Mouse (Mus musculus) right cerebral cortex, postnatal 14 days (tissue): ENCODE measurements at regions not wholly inside any gene's neighbourhood (a gene's known extent, or its start where the extent isn't known, plus 50 kb on each side); places are given as distances from the start of the nearest gene placed in this dataset.

Source experiments
- DNase-seq: peaks from one replicate; pipeline ENCODE4 v3.0.0; 2022

GRCm38 (mm10) chr15:62099683-62100082 is 1176.9 kb upstream of the A1bg start:
- DNase-seq, result no peak

DNA sequence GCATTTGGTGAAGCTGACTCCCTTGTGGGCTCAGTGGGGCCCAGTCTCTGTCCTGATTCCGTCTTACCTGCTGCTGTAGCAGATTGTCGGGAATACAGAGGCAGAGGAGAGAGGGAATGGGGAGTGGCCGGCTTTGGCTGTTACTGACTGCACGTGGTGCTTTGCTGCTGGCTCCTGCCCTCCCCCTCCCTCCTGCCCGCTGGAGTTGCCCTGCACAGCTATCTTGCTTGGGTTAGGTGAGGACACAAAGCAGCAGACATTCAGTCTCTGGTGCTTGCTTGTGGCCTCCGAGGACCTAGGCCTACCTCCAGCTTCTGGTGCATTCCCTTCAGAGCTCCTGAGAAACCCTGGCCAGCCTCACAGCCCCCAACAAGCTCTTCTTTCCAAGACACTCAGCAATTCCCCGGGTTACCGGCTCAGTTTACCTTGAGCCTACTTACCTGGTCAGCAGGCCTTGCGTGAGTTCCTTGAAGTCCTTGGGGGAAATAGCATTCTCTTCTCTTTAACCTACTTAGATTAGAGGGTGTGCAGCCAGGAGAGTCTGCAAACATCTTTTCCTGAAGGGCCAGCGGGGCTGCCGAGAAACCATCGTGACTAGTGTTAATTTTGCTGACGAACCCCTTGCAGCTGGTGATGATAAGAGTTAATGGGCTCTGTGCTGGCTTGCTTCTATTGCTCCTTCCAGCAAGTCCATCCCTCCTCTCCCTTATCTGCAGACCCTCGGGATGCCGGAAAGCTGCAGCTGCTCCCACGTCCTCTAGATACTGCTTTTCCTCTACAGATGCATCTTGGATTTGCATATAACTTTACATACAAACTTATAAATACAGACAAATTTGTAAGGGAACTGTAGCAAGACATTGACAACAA is 1176.2 kb upstream of the A1bg start:
- DNase-seq, result peak; percentile 12

DNA sequence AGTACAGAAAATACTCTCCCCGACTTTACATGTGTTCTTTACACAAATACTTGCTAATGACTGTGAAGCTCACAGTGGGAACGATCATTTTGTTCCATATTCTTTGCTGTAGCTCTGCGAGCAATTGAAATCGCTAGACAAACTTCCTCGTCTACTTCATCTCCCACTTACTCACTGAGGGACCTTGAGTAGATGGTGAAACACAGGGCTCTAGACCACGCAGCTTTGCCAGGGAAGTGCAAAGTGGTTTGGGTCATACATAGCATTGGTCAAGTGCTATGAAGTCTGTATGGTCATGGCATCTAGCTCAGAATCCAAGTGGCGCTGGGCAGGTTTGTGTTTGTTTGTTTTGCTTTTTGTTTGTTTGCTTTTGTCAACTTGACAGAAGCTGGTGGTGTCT is 1174.0 kb upstream of the A1bg start:
- DNase-seq, result no peak

- DNase-seq, result no peak
These were observed 1172.4 kb upstream of the A1bg start for GRCm38 (mm10) chr15:62095198-62095597.

DNA sequence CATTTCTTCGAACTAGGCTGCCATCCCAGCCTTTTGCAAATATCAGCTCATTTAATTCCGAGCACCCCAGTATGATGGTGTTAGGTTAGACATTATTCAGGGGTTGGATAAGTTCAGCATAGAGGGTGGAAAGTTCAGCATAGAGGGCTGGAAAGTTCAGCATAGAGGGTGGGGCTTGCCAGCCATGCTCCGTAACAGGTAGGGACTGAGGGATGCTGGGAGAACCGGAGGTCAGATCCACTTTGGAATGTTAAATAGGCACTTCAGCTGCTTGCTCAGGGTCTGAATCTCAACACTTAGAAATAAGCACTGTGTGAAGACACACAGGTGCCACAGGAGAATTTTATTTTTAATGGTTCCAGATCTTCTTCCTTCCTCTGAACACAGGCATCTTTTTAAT is 1170.9 kb upstream of the A1bg start:
- no peak for DNase-seq

DNA sequence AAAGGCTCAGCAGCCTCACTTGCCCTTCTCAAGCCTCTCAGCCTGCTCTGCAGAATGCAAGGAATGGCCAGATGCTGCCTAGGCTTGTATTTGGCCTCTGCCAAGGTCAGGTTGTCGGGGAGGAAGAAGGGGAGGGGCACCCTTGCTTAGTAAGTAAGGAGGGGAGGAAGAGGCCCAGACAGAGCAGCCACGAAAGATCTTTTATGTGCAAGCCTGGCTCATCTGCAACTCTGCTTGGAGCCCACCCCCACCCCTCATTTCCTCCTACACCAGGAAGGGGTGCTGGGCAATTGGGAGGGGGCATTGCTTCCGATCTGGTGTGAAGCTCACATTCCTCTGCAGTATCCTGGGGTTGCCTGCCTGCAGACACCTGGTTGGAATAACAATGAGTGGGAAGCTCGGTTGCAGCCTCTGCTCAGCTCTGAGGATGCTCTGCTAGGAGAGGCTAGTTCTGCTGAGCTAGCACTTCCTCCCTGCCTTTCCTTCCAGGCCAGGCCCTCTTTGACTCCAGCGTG is 1169.9 kb upstream of the A1bg start:
- DNase-seq, result no peak

DNA sequence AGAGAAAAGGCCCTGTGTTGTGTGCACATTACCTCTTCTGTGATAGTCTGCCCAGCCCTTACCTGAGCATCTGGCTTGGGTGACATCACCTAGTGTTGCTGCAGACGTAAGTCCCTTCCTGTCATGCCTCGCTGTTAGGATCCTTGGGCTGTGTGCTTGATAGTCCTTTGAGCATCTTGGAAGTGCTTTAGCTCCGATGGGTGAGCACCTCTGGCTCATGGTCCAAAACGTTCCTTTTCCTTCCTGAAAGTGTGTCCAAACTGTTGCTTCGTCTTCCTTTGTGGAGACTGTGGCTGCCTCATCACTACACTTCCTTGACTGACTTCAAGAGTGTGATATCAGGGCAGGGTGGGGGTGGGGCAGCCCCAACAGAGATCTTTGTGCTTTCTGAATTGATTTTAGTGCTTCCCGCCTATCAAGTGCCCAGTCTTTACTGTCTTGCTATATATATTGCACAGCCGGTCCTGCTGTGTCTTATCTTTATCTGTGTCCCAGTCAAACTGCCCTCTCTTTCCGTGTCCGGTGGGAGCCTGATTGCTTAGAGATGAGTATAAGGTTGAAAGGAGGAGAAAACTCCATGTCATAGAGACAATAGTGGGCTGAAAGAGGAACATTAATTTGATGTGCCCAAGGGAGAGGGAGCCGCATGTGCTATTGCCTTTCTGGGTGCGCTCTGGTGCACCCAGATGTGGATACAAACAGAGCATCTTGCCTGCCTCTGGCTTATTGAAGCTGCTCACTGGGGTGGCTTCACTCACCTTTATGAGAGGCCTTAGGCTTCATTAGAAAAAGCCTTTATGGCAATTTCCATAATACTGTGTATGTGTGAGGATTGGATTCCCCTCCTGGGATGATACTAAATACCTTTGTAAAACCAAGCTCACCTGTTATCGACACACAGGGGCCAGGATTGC is 1169.2 kb upstream of the A1bg start:
- DNase-seq, result no peak

GRCm38 (mm10) chr15:62091144-62091543 is 1168.3 kb upstream of the A1bg start:
- no peak for DNase-seq

DNA sequence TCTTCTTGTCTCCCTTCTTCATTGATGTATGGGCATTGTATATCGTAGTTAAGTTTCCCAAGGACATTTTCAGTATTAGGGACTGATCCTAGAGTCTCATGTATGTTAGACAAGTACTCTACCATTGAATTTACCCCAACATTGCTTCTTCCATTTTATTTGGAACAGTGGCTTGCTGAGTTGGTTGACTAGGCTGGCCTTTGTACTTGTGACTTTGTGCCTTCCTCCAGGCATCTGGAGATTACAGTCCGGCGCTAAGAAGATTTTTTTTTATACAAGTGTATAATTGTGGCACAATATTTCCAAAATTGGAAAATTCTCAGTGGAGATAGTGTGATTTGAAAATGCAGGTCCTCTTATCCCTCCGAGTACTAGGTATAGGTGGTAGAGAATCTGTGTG is 1165.5 kb upstream of the A1bg start:
- no peak for DNase-seq

- DNase-seq, result no peak
These were observed 1164.9 kb upstream of the A1bg start for GRCm38 (mm10) chr15:62087755-62088154.

- no peak for DNase-seq
These were observed 1163.2 kb upstream of the A1bg start for GRCm38 (mm10) chr15:62086037-62086436.

DNA sequence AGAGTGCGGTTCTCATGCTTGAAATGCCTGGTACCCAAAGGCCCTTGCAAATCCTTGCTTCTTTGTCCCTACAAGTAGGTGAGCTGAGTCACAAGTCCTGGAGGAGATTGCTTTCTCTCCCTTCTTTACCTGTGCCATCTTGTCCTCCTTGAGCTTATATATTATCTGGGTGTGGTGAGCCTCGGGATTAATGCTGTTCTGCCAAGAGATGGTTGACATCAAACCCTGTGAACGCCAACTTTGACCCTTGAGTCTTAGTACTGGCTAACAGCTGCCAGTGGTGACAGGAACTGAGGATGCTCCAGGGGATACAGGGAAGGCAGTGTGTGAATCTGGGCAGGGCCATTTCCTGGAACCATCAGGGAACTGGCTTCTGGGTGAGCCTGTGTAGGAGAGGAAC is 1160.5 kb upstream of the A1bg start:
- no peak for DNase-seq

DNA sequence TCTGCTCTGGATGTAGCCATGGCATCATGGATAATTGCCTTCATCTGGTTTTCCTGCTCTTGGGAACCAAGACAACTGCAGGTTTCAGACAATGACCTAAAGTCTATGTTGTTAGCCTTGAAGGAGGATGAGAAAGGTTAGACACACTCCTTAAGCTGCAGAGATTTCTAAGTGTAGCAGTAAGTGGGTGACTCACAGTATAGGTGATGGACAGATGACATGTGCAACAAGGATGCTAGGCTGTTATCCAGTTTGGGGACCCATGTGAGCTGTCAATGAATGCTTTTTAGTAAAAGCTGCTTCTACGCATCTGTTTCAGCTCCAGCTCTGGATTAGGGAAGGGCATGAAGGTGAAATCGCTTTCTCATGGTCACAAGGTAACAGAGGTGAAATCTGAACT is 1159.7 kb upstream of the A1bg start:
- DNase-seq, result no peak

GRCm38 (mm10) chr15:62079155-62080109 is 1156.6 kb upstream of the A1bg start:
- peak; percentile 28 for DNase-seq

- no peak for DNase-seq
These were observed 1153.9 kb upstream of the A1bg start for GRCm38 (mm10) chr15:62076552-62077234.

DNA sequence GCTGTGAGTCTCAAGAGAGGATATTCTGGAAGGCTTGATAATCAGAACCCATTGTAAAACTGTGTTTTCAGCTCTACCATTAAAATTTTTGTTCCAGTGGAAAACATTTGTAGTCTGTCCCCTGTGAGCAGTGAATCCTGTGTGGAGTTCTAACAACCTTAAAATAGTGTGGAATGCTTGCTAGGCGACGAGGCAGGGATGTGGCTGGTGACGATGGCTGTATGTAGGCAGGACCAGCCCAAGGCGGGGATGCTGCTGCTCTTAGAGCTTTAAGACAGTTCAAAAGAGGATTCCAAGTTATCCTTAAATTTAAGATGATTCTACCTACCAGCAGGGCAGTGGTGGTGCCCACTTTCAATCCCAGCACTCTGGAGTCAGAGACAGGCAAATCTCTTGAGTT is 1151.9 kb upstream of the A1bg start:
- DNase-seq, result no peak

GRCm38 (mm10) chr15:62073595-62073994 is 1150.8 kb upstream of the A1bg start:
- no peak for DNase-seq

- DNase-seq, result no peak
These were observed 1148.5 kb upstream of the A1bg start for GRCm38 (mm10) chr15:62071311-62071710.

DNA sequence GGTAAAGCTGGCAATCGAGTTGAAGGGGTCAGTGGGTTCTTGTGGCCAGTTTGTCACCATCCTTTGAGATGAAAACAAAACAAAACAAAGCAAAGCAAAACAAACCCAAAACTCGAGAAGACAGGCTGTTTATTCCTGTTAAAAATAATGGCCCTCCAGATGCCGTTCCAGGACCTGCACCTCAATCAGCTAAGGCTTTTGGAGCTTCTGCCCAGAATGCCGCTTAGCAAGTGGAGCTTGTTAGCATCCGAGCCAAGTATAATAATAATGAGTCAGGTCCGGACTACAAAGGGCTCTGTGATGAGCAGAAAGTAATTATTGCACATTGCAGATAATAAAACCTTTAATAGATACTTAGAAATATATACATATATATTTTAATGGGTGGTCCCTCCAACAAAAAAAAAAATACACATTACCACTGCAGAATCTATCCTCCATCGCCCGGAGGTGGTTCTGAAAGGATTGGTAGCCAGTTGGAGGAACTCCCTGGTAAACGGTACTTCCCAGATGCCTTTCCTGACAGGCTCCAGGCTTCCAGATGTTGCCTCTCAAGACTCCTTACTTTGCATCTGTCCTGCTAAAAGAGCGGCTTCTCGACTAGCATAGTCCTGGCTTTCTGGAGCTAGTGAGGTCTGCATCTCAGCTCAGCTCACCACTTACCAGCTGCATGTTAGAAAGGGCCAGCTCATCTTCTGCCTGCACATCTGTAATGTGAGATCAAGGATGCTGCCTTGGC is 1145.8 kb upstream of the A1bg start:
- no peak for DNase-seq

DNA sequence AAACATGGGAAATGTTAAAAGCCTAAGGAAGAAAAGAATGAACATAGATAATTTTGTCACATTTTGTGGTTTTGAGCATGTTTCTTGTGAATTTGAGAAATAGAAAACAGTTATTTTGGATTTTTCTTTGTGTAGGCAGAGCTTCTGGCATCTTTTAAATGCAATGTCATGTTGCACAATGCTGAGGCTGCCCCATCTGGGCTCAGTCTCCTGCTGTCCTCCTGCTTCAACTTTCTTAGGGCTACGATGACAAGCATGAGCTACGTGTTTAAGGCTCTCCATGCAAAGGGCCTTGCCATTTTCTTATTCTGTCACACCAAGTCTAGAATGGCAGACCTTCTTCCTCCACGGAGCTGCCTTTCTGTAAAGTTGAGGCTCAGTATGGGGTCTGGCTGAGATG is 1141.6 kb upstream of the A1bg start:
- DNase-seq, result no peak

DNA sequence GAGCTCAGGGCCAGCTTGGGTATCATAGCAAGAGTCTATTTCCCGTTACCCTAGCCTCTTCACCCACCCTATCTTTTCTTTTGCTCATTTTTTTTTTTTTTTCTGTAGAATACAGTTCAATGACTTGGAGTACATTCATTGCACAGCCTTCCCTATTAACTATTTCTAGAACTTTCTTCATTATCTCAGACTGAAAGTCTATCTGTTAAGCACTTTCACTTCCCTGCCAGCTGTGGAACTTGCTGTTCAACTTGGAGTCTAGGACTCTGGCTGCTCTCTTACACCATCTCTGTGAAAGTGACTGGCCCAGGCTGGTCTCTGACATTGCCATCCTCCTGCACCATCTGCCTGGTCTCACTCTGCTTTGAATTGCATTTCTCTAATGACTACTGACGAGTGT is 1134.6 kb upstream of the A1bg start:
- DNase-seq, result no peak
